Mouse (Mus musculus) myocyte (in vitro differentiated cells): ENCODE results near the gene Glg1. TPM values are rescaled to one million over a fixed set of nuclear protein-coding genes. Genes with fewer than 3 reads are reported as not detected.

Experiments
- H3K27me3 ChIP-seq: one replicate; pipeline ENCODE4 v1.6.1; 2011; ENCODE audit not compliant: control insufficient read depth, insufficient read depth, insufficient read length
- H3K36me3 ChIP-seq: one replicate; pipeline ENCODE4 v1.6.1; 2011; ENCODE audit not compliant: control insufficient read depth, insufficient read depth
- H3K4me2 ChIP-seq: one replicate; pipeline ENCODE4 v1.6.1; 2011; ENCODE audit warnings: low read depth, control low read depth
- H3K4me3 ChIP-seq: one replicate; pipeline ENCODE4 v1.5.1; 2011; ENCODE audit warnings: mild to moderate bottlenecking, control low read depth, moderate library complexity
- H3K79me2 ChIP-seq: one replicate; pipeline ENCODE4 v1.6.1; 2011; ENCODE audit not compliant: control insufficient read depth, insufficient read depth
- H3ac ChIP-seq: one replicate; pipeline ENCODE4 v1.6.1; 2011; ENCODE audit not compliant: control insufficient read depth, insufficient read length
- CEBPB ChIP-seq: IDR thresholded peaks from 2 replicates; pipeline ENCODE4 v1.6.1; 2011; ENCODE audit warnings: mild to moderate bottlenecking, moderate library complexity; ENCODE audit not compliant: poor library complexity, insufficient read depth, severe bottlenecking
- E2F4 ChIP-seq: IDR thresholded peaks from one replicate; pipeline ENCODE4 v1.6.1; 2011; ENCODE audit warnings: mild to moderate bottlenecking, control low read depth, moderate library complexity; ENCODE audit not compliant: insufficient read depth
- MAX ChIP-seq: IDR thresholded peaks from one replicate; pipeline ENCODE4 v1.6.1; 2011; ENCODE audit warnings: low read depth, mild to moderate bottlenecking, control low read depth
- MYOD1 ChIP-seq, 3 experiments: IDR thresholded peaks; one replicate each; pipeline ENCODE4 v1.6.1; 2011; ENCODE audit warnings: control low read depth in 2 of 3, low read depth in 2 of 3, mild to moderate bottlenecking in 2 of 3, moderate library complexity in 1 of 3; ENCODE audit not compliant: insufficient read length in 2 of 3, control insufficient read depth in 1 of 3
- MYOG ChIP-seq, 3 experiments: IDR thresholded peaks; one replicate each; pipeline ENCODE4 v1.6.1; 2011; ENCODE audit warnings: control low read depth in 2 of 3, low read depth in 2 of 3, mild to moderate bottlenecking in 2 of 3; ENCODE audit not compliant: insufficient read length in 2 of 3, control insufficient read depth in 1 of 3, insufficient read depth in 1 of 3
- POLR2A ChIP-seq: IDR thresholded peaks from one replicate; pipeline ENCODE4 v1.6.1; 2011; ENCODE audit warnings: low read depth, mild to moderate bottlenecking, control low read depth, moderate library complexity; ENCODE audit not compliant: insufficient read length
- POLR2AphosphoS2 ChIP-seq: IDR thresholded peaks from one replicate; pipeline ENCODE4 v1.6.1; 2011; ENCODE audit warnings: low read depth, control low read depth; ENCODE audit not compliant: insufficient read length
- REST ChIP-seq: IDR thresholded peaks from one replicate; pipeline ENCODE4 v1.6.1; 2011; ENCODE audit warnings: mild to moderate bottlenecking, control low read depth, moderate library complexity; ENCODE audit not compliant: insufficient read depth, insufficient read length
- SRF ChIP-seq: IDR thresholded peaks from one replicate; pipeline ENCODE4 v1.6.1; 2011; ENCODE audit warnings: low read depth; ENCODE audit not compliant: control insufficient read depth, insufficient read length
- TCF12 ChIP-seq: IDR thresholded peaks from one replicate; pipeline ENCODE4 v1.6.1; 2011; ENCODE audit warnings: mild to moderate bottlenecking, control low read depth; ENCODE audit not compliant: poor library complexity, insufficient read depth, severe bottlenecking
- TCF3 ChIP-seq: IDR thresholded peaks from one replicate; pipeline ENCODE4 v1.6.1; 2011; ENCODE audit warnings: low read depth, control low read depth; ENCODE audit not compliant: insufficient read length
- USF1 ChIP-seq: IDR thresholded peaks from one replicate; pipeline ENCODE4 v1.6.1; 2011; ENCODE audit warnings: low read depth, mild to moderate bottlenecking, control low read depth, moderate library complexity
- polyA plus RNA-seq: library from polyadenylated mRNA; unstranded; fragments of >200 nt; fragmentation: generic; extraction: Trizol; gene quantifications from one replicate; pipeline ENCODE4 v1.2.1, GENCODE M21; 2012; ENCODE audit warnings: missing spikeins

Glg1 gene
- polyA plus RNA-seq, 1 experiment = 39.1 TPM

DNA sequence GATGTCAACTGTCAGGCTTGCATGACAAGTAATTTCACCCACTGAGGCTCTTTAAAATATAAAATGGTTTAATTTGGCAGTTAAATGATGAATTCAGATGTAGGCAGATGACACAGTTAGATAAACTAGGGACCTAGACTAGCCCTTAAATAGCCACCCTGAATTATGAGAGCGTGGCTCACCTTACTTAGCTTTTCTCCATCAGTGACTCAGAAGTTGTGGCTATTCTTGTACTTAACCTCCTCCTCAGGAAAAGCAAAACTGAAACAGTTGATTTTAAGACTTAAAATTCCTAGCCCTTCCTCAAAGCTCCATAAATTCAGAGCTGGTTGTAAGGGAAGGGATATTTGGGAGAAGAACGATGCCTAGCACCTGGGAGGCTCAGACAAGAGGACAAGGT, 47.8 kb downstream of the Glg1 start:
- no peak overlapping the region for H3ac ChIP-seq
- no peak overlapping the region for H3K4me3 ChIP-seq
- no peaks in the 10 kb centered on the region for H3K27me3 ChIP-seq
- H3K4me2 ChIP-seq = peak overlapping the region; percentile 39
- peaks cover 42% of the 10 kb centered on the region for H3K79me2 ChIP-seq
- no peak for TF ChIP-seq POLR2AphosphoS2
- no peak for TF ChIP-seq MYOG (IDR thresholded peaks at IDR 0.05; ENCODE audit: control insufficient read depth in 1 of 3, insufficient read depth in 1 of 3, insufficient read length in 2 of 3, low read depth in 2 of 3)
- TF ChIP-seq E2F4 = no peak
- no peak for TF ChIP-seq MAX
- TF ChIP-seq TCF3 = no peak
- TF ChIP-seq TCF12 = no peak
- no peak for TF ChIP-seq SRF
- TF ChIP-seq POLR2A = no peak
- no peak for TF ChIP-seq MYOD1 (IDR thresholded peaks at IDR 0.05; ENCODE audit: control insufficient read depth in 1 of 3, insufficient read length in 2 of 3, low read depth in 2 of 3)
- no peak for TF ChIP-seq REST
- no peak for TF ChIP-seq CEBPB
- TF ChIP-seq USF1 = no peak
- no peaks in the 10 kb centered on the region for H3K36me3 ChIP-seq

- Histone ChIP-seq H3K79me2 (peaks cover 39% of the 10 kb centered on the region), H3ac (no peak overlapping the region), H3K4me2 (no peak overlapping the region), H3K4me3 (no peak overlapping the region), H3K27me3 (no peaks in the 10 kb centered on the region), H3K36me3 (no peaks in the 10 kb centered on the region)
- TF ChIP-seq MYOD1 (IDR thresholded peaks at IDR 0.05; ENCODE audit: control insufficient read depth in 1 of 3, insufficient read length in 2 of 3, low read depth in 2 of 3) (no peak), MYOG (IDR thresholded peaks at IDR 0.05; ENCODE audit: control insufficient read depth in 1 of 3, insufficient read depth in 1 of 3, insufficient read length in 2 of 3, low read depth in 2 of 3) (no peak), TCF12 (no peak)
Measured at GRCm38 (mm10) chr8:111209874-111210273, 49.1 kb downstream of the Glg1 start.

DNA sequence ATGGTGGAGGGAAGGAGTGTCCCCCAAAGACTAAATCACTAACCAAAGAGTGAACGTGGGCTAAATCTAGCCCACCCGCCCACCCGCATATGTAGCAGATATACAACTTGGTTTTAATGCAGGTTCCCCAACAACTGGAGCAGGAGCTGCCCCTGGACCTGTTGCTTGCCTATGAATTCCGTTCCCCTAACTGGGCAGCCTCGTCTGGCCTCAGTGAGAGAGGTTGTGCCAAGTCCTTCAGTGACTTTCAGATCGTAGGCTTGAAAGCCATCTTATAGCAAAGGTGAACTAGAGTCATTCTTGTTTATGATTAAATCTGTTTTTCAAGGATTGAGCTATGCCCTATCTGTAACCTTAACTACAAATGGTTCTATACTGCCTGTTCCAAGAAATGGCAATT, 52.7 kb downstream of the Glg1 start:
- H3ac ChIP-seq = no peak overlapping the region
- H3K4me2 ChIP-seq = no peak overlapping the region
- TF ChIP-seq MAX (no peak), POLR2AphosphoS2 (no peak), TCF3 (no peak), USF1 (no peak), REST (no peak)
- no peaks in the 10 kb centered on the region for H3K36me3 ChIP-seq
- H3K4me3 ChIP-seq = no peak overlapping the region
- peaks cover 41% of the 10 kb centered on the region for H3K79me2 ChIP-seq
- H3K27me3 ChIP-seq = no peaks in the 10 kb centered on the region

DNA sequence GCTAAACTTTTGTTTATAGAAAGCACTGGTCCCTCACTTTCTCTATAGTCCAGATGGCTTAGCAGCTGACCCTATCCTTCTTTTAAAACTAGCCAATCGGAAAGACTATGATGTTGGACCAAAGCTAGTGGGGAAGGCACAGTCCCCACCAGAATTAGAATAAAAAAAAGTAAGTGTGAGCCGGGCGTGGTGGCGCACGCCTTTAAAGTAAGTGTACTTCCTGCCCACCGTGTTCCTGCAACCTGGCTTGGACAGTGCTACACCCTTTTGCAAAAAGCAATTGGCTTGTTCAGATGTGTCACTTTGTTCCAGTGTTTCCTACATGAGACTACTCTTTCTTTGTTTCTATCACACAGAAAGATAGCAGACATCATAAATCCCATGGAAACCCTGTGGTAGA, 54.0 kb downstream of the Glg1 start:
- Histone ChIP-seq H3K27me3 (no peaks in the 10 kb centered on the region), H3K79me2 (peaks cover 41% of the 10 kb centered on the region), H3K4me2 (no peak overlapping the region), H3ac (no peak overlapping the region), H3K36me3 (no peaks in the 10 kb centered on the region), H3K4me3 (no peak overlapping the region)
- TF ChIP-seq SRF = no peak
- no peak for TF ChIP-seq POLR2A
- no peak for TF ChIP-seq REST
- TF ChIP-seq USF1 = no peak
- no peak for TF ChIP-seq TCF12
- TF ChIP-seq E2F4 = no peak
- TF ChIP-seq TCF3 = no peak
- TF ChIP-seq POLR2AphosphoS2 = no peak
- TF ChIP-seq MYOG (IDR thresholded peaks at IDR 0.05; ENCODE audit: control insufficient read depth in 1 of 3, insufficient read depth in 1 of 3, insufficient read length in 2 of 3, low read depth in 2 of 3) = no peak
- TF ChIP-seq MYOD1 (IDR thresholded peaks at IDR 0.05; ENCODE audit: control insufficient read depth in 1 of 3, insufficient read length in 2 of 3, low read depth in 2 of 3) = no peak
- no peak for TF ChIP-seq CEBPB
- TF ChIP-seq MAX = no peak

GRCm38 (mm10) chr8:111203341-111203740, 55.7 kb downstream of the Glg1 start:
- TF ChIP-seq TCF12 (no peak), CEBPB (no peak), USF1 (no peak), POLR2A (no peak), MYOD1 (IDR thresholded peaks at IDR 0.05; ENCODE audit: control insufficient read depth in 1 of 3, insufficient read length in 2 of 3, low read depth in 2 of 3) (no peak), E2F4 (no peak), SRF (no peak), TCF3 (no peak)
- Histone ChIP-seq H3K4me3 (no peak overlapping the region), H3K4me2 (no peak overlapping the region), H3K27me3 (no peaks in the 10 kb centered on the region), H3K36me3 (peaks cover 7% of the 10 kb centered on the region), H3K79me2 (peaks cover 29% of the 10 kb centered on the region), H3ac (no peak overlapping the region)
